Mouse (Mus musculus) mouse embryonic stem cell (cell line): ENCODE results near the gene Pon1.

Experiments
- in situ Hi-C, 2 experiments: fragments of 300-500 bp; cut with MboI; formaldehyde crosslinking; loops; 1 replicate in 1 of 2; 3 replicates in 1 of 2; pipeline ENCODE4 v1.14.3; 2019 to 2020; ENCODE audit warnings: low sequenced_read_pairs in 2 of 2, low pct_unique_long_range_greater_than_20kb in 1 of 2, mixed read lengths in 1 of 2; ENCODE audit not compliant: unreplicated experiment in 1 of 2

Pon1 gene

GRCm38 (mm10) chr6:5186229-5186950, 7.4 kb downstream of the Pon1 start:
- in situ Hi-C loops = no loop called here

GRCm38 (mm10) chr6:5180645-5181044, 13.1 kb downstream of the Pon1 start:
- in situ Hi-C loops = no loop called here

GRCm38 (mm10) chr6:5179189-5179588, 14.6 kb downstream of the Pon1 start:
- in situ Hi-C loops = no loop called here

GRCm38 (mm10) chr6:5177967-5178891, 15.5 kb downstream of the Pon1 start:
- in situ Hi-C loops = no loop called here

GRCm38 (mm10) chr6:5174179-5174812, 19.4 kb downstream of the Pon1 start:
- in situ Hi-C loops = no loop called here

- in situ Hi-C loops = no loop called here
Observed at GRCm38 (mm10) chr6:5172571-5172970, 21.2 kb downstream of the Pon1 start.

- in situ Hi-C loops = no loop called here
Observed at GRCm38 (mm10) chr6:5171418-5171817, 22.3 kb downstream of the Pon1 start.

GRCm38 (mm10) chr6:5168158-5168557, 25.6 kb downstream of the Pon1 start:
- in situ Hi-C loops = no loop called here

- in situ Hi-C loops = no loop called here
Observed at GRCm38 (mm10) chr6:5167051-5167677, 26.6 kb downstream of the Pon1 start.

GRCm38 (mm10) chr6:5164855-5165254, 28.9 kb downstream of the Pon1 start:
- in situ Hi-C loops = no loop called here

GRCm38 (mm10) chr6:5163507-5164144, 30.1 kb downstream of the Pon1 start:
- in situ Hi-C loops = no loop called here

GRCm38 (mm10) chr6:5162052-5162451, 31.7 kb downstream of the Pon1 start:
- in situ Hi-C loops = no loop called here

GRCm38 (mm10) chr6:5159385-5159791, 34.4 kb downstream of the Pon1 start:
- in situ Hi-C loops = no loop called here

GRCm38 (mm10) chr6:5156541-5157425, 37.0 kb downstream of the Pon1 start:
- in situ Hi-C loops = no loop called here

GRCm38 (mm10) chr6:5155313-5155927, 38.3 kb downstream of the Pon1 start:
- in situ Hi-C loops = no loop called here

GRCm38 (mm10) chr6:5154786-5155185, 39.0 kb downstream of the Pon1 start:
- in situ Hi-C loops = no loop called here

- in situ Hi-C loops = no loop called here
Observed at GRCm38 (mm10) chr6:5152185-5152584, 41.6 kb downstream of the Pon1 start.
